In the genomic region with DNA sequence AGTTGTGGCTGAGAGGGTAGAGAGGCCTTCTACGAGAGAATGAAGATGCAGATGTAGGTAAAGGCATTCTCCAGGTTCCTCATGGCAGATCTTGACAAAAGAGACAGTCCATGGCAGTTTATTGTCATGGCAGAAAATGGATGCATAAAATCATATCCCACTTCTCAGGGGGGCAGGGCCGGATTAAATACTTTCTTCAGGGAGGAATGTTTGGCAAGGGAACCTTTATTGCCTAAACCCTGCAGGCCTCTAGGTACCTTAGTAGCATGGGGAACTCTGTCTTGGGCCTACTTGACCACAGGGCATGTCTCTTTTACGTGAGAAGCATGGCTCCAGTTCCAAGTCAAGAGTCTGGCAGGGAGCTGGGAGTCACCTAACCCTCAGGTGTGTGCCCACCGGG, we compare ENCODE assay signal across 25 mouse cellular contexts.
"Had no signal": no experiment of that assay in that cellular context is flagged by ENCODE, and none has a peak within 500 bp of the region (broad histone marks: within the 10 kb centered on the region; RNA-seq: fewer than 3 reads in every experiment).

No protein-coding gene starts in this region.

- DNase-seq: cerebellum, adult 2 months; cerebellum, adult 8-10 months; cerebellum, adult 9-10 months; cerebellum, adult 9-11 months; cerebellum, postnatal 10 days; cerebellum, postnatal 14 days; cerebellum, postnatal 25 days; cerebellum, postnatal 36 days; embryo, embryonic 11 days; forebrain, postnatal 0 days; gastrocnemius, adult 2 months; gastrocnemius, postnatal 10 days; gastrocnemius, postnatal 14 days; gastrocnemius, postnatal 25 days; gastrocnemius, postnatal 36 days; heart, adult 2 months had no signal

- H3K9me3 ChIP-seq: embryonic facial prominence, embryonic 10.5 days; embryonic facial prominence, embryonic 12.5 days; embryonic facial prominence, embryonic 13.5 days; embryonic facial prominence, embryonic 15.5 days; forebrain, embryonic 10.5 days; forebrain, embryonic 12.5 days; forebrain, embryonic 13.5 days; forebrain, embryonic 15.5 days had no signal

- H3K27me3 ChIP-seq: embryonic facial prominence, embryonic 12.5 days; embryonic facial prominence, embryonic 13.5 days; embryonic facial prominence, embryonic 15.5 days; forebrain, embryonic 12.5 days; forebrain, embryonic 13.5 days; forebrain, embryonic 15.5 days had no signal

- H3K36me3 ChIP-seq: embryonic facial prominence, embryonic 10.5 days; embryonic facial prominence, embryonic 12.5 days; embryonic facial prominence, embryonic 13.5 days; embryonic facial prominence, embryonic 15.5 days; forebrain, embryonic 10.5 days; forebrain, embryonic 12.5 days; forebrain, embryonic 15.5 days had no signal

- H3K4me3 ChIP-seq: embryonic facial prominence, embryonic 10.5 days; embryonic facial prominence, embryonic 12.5 days; embryonic facial prominence, embryonic 13.5 days; embryonic facial prominence, embryonic 15.5 days; erythroblast, embryonic 14.5 days; forebrain, embryonic 10.5 days; forebrain, embryonic 12.5 days; forebrain, embryonic 13.5 days; forebrain, embryonic 15.5 days; gastrocnemius, adult 2 months; heart, adult 2 months had no signal

- H3K27ac ChIP-seq: embryonic facial prominence, embryonic 10.5 days; embryonic facial prominence, embryonic 12.5 days; embryonic facial prominence, embryonic 13.5 days; embryonic facial prominence, embryonic 15.5 days; forebrain, embryonic 10.5 days; forebrain, embryonic 12.5 days; forebrain, embryonic 13.5 days; forebrain, embryonic 15.5 days; gastrocnemius, adult 2 months; heart, adult 2 months had no signal

- H3K4me1 ChIP-seq: embryonic facial prominence, embryonic 10.5 days; embryonic facial prominence, embryonic 12.5 days; embryonic facial prominence, embryonic 13.5 days; embryonic facial prominence, embryonic 15.5 days; forebrain, embryonic 10.5 days; forebrain, embryonic 12.5 days; forebrain, embryonic 13.5 days; forebrain, embryonic 15.5 days had no signal
